Mouse (Mus musculus) lung, adult 18-20 months (tissue): ENCODE measurements around the gene Dennd1a.

Experiments
- DNase-seq, 2 experiments: peaks; one replicate each; pipeline ENCODE4 v3.0.0; 2022; ENCODE audit warnings: mixed read lengths in 2 of 2

The Dennd1a gene

DNA sequence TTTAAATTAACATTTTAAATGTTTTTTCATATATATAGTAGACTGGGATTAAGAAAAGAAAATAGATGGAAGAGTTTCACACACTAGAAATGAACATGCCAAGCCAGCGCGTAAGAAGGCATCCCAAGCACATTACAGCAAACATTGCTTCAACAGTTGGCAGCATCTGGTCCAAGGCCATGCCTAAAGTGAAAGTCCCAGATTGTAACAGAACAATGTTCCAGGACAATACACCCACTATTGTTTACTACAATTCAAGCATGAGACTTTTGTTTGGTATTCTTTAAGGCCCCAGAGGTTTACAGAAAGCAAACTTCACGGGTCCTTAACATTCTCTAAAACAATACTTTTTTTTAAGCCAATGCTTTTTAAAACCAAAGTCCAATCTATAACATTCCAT is 124.7 kb downstream of the Dennd1a start:
- DNase-seq, result peak; percentile 14 to 19

DNA sequence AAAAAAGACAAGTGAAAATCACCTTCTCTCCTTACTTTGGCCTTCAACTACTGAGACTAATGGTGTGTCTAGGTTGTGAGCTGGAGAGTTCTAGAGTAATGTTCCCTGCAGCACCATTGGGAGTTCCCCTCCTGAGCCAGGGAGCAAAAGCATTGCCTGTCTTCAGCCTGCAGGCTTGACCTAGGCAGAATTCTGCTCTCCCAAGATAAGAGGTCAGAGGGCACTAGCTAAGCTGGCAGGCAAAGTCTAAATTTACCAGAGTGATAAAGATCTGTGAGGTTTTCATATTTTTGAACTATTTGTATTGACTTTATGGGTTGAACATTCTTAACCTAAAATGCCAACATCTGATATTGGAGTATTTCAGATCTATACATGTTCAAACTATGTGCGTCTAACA is 125.7 kb downstream of the Dennd1a start:
- DNase-seq, result no peak

DNA sequence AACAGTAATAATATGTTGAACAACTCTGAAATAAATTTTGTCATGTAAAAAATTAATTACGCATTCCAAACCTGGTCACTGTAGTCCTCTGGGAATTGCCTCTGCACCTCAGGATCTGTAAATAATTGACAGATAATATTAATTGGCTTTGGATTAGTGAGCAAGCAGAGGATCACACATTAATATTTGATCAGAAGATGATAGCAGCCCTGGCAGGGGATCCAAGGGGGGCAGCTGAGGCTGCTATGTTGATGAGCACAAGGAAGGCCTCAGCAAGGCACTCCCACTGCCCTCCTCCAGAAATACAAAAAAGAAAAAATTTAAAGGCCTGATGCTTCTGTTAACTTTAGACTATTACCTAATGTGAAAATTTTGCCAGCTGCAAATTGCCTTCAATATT is 127.5 kb downstream of the Dennd1a start:
- no peak for DNase-seq

DNA sequence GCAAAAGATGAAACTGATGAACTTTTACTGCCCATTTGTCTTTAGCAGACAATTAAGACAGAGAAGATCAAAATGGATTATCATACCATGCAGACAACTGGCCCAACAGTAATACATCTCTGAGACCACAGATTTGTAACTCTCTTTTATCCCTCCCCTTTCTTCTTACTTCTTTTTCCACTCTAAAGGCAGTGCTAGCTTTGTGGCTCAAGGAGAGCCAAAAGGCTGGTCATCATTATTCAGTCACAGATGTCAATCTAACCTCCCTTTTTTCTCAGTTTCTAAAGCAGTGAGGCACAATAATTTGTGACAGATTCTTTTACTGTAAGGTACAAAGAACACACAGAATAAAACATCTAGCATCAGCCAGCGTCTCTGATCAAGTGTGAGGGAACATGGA is 130.2 kb downstream of the Dennd1a start:
- no peak for DNase-seq

DNA sequence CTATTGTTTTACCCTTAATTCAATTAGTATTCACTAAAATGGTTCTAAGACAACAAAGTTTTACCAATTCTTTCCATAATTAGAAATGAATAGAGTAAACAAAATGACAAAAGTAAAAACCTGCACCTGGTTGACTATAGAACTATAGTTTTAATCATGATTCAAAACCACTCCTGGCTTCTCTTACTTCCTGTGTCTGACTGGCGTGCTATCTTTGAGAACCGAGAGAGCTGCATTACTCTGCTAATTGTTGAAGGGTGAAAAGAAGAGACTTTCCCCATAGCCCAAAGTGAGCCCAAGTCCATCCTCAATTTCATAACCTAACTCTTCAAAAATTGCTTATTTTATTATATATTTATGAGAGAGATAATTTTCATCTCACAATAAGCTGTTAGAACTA is 131.2 kb downstream of the Dennd1a start:
- no peak for DNase-seq

DNA sequence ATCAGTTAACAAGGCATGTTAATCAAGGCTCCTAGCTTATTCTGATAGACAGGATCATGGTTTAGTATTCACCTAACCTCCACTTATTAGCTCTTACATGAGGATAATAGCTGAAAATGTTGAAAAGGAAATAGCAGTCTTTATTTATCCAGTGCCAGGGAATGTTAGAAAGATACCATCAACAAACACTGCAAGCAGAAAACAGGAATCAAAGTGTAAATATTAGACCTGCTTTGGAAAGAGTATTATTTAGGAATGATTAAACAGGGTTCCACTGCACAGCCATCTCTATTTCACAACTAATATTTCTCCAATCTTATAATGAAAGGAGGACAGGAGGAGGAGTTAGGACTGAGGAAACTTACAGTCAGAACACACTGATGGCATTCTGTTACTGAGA is 142.4 kb downstream of the Dennd1a start:
- DNase-seq, result no peak

DNA sequence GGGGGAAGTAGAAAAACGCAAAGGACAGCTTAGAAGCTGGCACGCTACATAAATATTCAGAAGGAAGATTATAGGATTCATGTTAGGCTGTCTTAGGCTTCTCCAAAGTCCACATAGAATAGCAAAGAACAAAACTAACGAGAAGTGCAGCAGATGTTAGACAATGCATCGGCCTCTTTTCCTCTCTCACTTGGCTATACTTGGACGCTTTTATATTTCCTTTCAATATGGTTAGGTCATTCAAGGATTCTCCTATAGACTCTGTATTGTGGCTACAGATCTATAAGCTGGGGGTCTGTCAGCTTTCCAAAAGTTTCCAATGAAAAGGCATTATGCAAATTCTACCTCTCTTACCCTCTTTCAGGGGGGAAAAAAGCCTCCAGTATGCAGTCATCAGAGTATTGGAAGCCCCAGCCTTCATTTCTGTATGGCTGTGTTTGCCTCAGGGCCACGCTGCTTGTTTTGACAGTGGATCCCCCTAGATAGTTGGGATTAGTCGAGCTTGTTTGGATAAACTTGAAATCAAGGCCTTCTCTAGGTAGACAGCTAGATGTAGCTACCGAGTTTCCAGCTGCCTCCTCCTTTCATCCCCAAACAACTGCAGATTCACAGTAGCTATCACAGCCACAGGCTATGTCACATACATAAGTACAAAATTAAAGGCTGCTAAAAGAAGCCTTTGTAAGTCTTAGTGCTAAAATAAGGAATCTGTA is 143.0 kb downstream of the Dennd1a start:
- DNase-seq, result no peak

DNA sequence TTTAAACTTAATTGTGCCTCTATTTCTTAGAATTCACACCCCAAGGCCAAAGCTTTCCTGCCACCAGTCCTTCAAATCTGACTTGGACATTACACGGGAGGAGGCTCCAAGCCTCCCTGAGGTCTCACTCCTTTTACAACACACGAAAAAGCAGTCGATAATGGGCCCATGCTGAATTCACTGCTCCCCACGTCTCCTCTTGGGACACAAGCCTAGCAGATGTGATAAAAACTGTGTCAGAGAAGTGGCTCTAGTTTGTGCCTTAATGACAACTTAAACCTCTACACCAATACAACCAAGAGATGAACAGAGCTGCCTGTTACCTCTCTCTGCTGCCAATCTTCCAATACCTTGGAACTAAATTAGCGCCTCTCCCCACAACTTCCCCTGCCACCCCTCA is 144.3 kb downstream of the Dennd1a start:
- no peak for DNase-seq

DNA sequence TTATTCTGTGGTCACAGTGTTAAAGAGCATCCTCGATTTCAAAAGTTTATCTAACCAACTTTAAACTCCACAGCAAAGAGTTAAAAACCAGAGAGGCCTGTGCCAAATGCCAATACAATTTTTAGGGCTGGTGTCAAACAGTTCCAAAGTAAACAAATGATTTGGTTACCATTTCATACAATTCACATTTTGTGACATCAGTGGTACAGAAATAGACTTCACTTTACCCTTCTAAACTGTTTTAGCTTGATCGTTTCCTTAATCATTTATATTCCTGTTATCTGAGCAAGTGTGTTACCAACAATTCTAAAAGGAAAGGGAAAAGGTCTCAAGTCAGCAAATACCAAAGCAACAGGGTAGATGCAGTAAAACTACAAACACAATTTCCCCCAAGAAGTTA is 145.0 kb downstream of the Dennd1a start:
- no peak for DNase-seq

DNA sequence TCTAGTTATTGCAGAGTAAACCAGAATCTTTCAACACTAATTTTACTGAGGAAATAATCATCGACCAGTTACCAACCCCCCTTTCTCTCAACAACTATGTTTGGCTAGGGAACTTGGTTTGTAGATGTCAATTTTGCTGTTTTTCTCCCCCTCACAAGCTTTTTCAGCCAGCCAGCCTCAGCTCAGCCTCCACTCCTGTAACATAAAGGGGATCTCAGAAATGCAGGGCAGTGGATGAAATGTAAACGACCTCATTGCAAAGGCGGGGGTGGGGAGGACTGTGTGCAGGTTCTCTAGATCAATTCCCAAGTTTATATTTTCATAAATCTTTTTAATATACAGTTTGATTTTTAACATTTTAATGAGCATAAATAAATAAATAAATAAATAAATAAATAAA is 147.7 kb downstream of the Dennd1a start:
- no peak for DNase-seq

DNA sequence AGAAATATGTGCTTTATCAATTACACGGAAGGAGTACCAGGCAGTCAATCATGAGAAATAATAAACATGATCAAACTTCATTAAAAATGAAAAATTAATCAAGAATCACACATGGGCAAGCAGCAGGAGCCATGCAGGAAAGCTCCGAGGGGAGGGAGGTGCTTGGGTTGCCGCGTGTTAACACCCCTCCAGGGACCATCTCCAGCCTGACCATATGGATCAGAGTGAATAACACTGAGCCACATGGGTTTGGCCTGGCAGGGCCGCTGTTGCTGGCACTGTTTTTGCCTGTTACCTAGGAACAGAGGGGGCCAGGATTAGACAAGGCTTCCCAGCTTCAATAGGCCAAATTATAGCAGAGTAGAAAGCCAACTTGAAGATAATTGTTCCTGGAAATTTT is 150.1 kb downstream of the Dennd1a start:
- DNase-seq, result no peak

DNA sequence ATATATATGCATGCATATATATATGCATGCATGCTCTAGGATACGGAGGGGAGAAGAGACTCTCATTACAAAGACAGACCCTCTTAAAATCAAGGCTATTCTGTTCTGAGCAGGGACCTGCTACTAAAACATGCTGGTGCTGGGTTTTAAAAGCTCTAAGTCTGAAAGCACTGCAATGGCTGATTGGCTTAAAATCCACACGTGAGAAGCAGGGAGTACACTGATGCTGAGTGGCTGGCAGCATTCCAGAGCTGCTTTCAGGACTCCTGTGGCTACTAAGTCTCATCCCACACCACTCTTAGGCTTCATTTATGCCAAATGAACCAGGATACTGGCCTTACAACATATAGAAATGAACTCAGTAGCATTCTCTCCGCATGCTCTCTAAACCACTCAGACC is 151.8 kb downstream of the Dennd1a start:
- no peak for DNase-seq

DNA sequence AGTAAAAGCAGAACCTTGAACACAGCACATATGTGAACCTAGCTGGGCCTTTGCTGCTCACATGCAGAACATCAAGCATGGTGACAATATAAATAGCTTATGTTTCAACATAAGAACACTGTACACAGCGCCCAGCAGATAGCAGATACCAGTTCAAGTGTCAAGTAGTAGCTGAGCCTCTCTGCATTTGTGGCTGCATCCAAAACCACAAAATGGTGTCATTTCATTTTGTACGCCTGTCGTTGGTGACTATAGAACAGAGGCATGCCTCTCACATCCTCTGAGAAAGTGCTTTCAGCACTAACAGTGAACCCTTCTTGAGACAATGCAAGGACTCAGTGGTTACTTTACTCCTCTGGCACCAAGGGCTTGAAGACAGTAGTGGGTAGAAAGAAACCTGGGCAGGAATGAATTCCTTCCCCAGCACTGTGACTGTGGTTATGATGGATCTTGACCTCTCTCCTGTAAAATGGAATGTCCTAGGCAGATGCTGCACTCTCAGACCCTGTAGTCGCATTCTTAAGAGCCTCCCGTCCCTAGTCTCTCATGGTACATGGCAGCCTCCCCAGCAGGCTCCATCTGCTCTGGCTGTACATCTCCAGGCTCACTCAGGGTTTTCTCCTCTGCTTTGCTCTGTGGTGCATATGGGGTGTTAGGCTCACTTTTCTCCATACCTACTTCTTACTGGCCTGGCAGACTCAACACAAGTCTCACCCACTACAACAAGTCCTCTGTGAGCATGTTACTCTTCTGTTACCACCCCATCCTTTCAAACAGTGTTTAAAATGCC is 154.0 kb downstream of the Dennd1a start:
- DNase-seq, result no peak

DNA sequence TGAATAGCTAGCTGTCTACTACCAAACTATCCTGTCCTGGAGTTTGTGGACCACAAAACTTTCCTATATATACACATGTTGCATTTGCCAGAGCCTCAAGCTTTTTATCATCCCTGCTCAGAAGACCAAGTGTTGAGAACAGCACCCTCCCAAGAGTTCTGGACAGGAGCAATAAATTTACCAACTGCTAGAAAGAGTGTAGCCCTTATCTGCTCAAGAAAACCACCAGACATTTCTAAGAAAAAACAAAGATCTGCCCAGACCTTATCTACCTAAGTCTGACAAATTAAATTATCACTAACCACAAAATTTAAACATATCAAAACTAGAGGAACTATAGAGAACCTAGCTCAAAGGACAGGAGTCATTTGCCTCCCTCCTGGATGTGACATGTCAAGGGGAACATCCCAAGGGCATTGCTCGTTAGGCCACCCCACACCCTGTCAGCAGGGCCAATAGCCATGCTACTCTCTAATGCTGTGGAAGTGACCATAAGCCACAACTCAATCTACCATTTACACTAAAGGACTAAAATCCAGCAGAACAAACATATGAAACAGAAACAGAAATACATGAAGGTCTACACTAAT is 154.9 kb downstream of the Dennd1a start:
- DNase-seq, result no peak

DNA sequence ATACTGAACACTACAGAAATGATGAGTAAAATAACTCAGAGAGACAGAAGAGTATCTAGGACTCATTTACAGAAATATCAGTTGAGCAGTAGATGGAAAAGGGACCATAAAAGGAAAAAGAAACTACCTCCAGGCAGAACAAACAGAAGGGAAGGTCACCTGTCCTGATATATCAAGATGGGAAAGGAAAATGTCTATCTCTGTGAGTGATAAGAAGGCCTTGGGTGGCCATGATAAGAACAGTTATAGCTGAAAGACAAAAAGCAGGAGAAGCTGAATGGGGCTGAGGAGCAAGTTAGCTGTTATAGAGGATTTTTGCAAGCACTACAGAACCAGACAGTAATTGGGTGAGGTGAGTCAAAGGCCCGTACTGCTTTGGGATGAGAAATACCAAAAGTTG is 155.7 kb downstream of the Dennd1a start:
- DNase-seq, result no peak

DNA sequence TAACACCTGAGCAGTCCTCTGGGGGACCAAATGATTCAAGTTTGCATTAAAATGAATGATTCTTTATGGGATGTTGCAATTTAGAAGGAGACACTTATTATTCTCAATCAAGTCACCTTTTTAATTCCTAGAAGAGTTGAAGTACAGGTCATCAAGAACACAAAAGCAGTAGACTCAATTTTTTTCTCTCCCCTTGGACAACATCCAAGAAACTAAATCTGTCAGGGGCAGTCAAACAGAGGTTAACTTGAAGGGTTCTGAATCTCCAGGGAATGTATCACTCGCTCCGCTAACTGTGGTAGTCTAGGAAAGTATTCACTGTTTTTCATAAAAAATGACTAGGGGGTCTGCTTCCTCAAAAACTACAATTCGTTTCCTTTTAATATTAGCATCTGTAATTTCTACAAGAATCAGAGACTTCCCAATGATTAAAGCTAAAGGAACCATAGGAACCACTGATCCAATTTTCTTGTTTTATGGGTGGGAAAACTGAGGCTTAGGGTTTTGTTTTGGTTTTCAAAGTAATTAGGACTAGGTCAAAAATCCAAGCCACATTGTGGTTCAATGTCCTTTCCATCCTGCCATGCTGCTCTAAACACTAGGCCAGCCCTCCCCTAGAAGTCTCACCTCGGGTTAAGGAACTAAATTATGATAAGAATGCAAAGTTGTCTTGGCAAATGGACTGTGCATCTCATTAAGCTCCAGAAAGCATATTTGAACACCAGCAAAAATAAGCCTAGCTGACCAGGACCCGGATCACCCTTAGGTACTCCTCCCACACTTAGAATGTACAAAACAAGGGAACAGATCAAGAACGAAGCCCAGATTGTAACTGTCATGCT is 157.0 kb downstream of the Dennd1a start:
- no peak for DNase-seq

DNA sequence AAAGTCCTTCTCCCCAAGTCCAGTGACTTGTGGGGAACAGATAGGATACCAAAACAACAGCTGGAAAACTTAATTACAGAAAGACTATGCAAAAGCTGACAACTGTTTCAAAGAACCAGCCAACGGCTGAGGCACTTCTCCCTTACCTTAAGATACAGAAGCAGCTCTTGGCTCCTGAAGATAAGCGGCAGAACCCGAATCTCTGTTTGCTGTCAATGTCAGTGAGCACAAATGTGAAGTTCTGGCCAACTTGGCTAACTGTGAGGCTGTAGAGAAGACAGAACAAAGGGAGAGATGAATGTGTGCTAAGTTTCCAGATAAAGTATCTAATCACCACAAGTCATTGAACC is 160.8 kb downstream of the Dennd1a start:
- DNase-seq, result no peak

DNA sequence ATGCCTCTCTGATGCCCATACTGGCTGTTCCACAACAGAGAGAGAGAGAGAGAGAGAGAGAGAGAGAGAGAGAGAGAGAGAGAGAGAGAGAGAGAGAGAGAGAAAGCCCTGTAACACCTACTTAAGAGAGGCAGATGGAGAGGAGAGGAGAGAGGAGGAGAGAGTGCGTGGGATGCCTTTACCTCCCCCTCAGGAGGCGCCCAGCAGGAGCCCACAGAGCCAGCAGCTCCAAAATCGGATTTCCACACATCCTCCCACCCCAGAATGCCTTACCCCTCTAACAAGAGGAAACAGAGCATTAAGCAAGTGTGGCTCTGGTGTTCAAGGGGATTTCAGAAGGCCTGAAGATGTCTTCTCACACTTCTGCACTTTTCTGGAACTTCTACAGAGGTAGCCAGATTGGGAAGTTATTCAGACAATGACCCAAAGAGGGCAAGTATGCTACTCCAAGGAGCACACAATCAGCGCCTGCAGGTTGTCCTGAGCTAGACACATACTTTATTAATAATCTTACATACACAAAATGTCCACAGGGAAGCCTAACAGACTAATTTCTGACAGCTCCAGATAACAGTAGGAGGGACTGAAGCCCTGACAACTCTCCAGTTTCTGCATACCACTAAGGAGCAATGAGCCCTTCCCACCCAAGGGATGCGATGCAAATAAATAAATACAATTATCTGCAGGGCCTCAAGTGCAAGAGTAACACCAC is 161.4 kb downstream of the Dennd1a start:
- DNase-seq, result no peak

DNA sequence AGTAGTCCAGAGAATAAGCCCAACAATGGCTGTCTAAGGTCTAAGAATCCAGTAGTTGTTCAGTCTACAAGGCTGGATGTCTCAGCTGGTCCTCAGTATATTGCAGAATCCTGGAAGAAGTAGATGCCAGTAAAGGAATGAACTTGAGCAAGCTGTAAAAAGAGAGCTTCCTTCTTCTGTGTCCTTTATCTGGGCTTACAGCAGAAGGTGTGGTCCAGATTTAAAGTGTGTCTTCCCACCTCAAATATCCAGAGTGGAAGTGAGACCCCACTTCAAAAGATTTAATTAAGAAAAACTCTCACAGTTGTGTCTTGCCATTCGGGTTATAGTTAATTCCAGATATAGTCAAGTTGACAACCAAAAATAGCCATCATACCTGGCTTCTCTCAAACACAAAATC is 162.5 kb downstream of the Dennd1a start:
- no peak for DNase-seq

DNA sequence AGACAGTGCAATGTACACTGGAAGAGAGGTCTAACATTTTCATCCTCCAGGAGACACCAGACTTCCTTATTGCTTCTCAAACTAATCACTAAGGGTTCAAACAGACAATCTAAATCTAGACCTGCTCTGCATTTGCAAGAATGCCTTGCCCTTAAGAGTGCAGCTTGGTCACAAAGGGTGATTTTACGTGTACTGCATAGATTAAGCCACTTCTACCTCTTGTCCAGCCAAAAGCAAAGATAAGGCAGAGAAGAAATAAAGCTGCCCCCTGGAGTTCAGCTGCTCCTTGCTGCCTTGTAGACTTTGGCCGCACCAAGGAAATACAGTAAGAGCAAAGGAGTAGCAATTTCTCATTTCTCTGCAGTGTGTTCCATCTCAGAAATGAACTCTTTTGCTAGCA is 172.2 kb downstream of the Dennd1a start:
- DNase-seq, result no peak

DNA sequence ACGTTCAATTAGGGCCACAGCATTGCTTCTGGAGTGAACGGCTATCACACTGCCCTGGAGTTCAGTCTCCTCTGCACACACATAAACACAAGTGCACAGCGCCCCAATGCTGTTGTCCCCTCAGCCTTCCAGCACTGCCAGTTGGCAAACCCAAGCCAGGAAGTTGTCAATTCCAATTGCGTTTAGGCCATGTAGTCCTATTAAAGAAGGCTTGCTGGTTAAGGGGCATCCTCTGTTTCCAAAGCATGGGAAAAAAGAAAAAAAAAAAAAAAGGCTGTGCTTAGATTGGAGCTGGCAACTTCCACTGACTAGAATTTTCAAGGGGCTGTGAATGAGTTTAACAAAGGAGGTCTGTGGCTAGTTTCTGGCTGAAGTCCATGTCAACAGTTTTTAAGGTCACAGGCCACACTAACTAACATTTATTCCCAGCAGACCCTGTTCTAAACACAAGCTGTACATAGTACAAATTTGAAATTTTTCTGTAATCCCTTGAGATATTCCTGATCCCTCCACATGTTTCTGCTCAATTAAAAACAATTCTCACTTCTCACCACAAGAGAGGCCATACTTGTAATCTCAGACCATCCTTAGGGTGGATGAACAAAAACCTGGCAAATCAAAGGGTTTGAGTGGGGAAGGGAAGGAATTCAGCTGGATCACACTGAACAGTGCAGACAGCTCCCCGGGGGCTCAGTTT is 175.4 kb downstream of the Dennd1a start:
- DNase-seq, result no peak

DNA sequence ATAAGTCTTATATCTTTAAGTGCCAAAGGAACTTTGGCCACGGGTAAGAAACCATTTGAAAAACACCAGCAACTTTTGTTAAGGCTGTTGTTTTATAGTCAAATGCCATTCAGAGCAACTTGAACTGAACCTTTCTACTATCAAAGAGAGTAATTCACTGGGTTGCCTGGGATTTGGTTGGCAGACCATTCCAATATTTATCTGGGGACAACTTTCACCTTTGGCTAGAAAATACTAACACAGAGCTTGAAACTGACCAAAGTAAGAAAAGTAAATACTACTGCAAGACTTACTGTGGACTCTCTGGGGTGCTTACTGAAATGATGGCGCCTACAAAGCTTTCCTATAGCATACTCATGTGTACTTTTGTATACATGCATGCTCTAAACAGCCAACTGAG is 178.6 kb downstream of the Dennd1a start:
- DNase-seq, result no peak
